Mouse (Mus musculus): Measurements from ENCODE around the gene Atp2a3. TPM values are rescaled to one million over a fixed set of nuclear protein-coding genes. Genes with fewer than 3 reads are reported as not detected.

The Atp2a3 gene
- total RNA-seq (2014; rRNA removed) (0.46 and 1.3 TPM in 2 replicates), polyA plus RNA-seq (2012; rRNA removed) (1.8 and 2.8 TPM in 2 replicates)

DNA sequence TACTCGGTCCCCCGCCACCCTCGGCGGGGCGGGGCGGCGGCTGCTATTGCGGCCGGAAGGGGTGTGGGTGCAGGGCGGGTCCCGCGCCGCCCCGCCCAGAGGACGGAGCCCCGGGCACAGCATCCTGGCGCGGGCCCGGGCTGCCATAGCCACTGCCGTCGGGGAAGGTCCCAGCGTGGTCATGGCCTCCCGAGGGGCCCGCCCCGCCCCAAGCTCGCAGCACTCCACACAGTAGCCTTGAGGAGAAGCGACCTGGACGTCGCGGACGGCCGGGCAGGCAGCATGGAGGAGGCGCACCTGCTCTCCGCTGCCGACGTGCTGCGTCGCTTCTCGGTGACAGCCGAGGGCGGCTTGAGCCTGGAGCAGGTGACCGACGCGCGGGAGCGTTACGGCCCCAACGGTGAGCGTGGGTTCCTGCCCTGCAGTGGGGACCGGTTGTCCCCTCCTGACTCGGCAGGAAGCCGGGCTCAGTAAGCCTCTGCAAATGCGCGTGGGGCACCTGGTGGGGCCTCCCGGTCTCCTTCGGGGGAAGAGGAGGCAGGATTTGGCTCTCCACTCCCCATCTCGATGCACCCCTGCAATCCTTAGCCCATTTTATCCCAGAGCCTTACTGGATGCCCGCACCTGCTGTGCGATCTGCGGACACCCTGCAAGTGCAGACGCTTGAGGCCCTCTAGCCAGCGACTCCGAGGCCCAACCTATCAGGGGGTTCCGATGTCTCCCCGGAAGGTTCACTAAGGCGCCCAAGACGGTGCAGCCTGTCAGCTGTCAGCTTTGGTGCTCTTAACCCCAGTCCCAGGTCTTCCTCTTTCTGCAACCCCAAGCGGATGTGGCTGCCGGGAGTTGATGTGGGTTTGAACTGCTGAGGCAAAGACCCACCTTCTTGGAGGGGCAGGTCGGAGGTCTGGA lies at the start of gene Atp2a3:
Gene Atp2a3, plus strand, starts transcription at position 98 of the 909 bp plus-strand sequence.
- Histone ChIP-seq H3K27me3 (ENCODE audit: control insufficient read depth, insufficient read depth, low read length) (peaks cover 11% of the 10 kb centered on the region), H3K4me1 (ENCODE audit: control insufficient read depth, insufficient read depth, low read length) (no peaks in the 10 kb centered on the region), H3K36me3 (ENCODE audit: control insufficient read depth, insufficient read depth, low read length) (no peaks in the 10 kb centered on the region), H3K9ac (ENCODE audit: low read depth, low read length) (peak within 1 kb of the TSS; percentile 44), H3K79me2 (ENCODE audit: control insufficient read depth, insufficient read depth, low read length) (no peaks in the 10 kb centered on the region), H3K27ac (replicated peaks; ENCODE audit: insufficient read depth, low read depth, low read length) (no peak within 1 kb of the TSS), H3K4me3 (ENCODE audit: insufficient read depth, low read depth, low read length) (peak within 1 kb of the TSS; percentile 58)
- 6% methylated on average over 70 of the region's 70 CpGs for WGBS
- TF ChIP-seq POLR2A (IDR thresholded peaks at IDR 0.05; ENCODE audit: extremely low read depth, insufficient read depth, low read length) (no peak), CTCF (IDR thresholded peaks at IDR 0.05; ENCODE audit: low read depth, low read length) (no peak)
- DNase-seq (ENCODE audit: extremely low read depth, low read depth, low spot score) = no peak

DNA sequence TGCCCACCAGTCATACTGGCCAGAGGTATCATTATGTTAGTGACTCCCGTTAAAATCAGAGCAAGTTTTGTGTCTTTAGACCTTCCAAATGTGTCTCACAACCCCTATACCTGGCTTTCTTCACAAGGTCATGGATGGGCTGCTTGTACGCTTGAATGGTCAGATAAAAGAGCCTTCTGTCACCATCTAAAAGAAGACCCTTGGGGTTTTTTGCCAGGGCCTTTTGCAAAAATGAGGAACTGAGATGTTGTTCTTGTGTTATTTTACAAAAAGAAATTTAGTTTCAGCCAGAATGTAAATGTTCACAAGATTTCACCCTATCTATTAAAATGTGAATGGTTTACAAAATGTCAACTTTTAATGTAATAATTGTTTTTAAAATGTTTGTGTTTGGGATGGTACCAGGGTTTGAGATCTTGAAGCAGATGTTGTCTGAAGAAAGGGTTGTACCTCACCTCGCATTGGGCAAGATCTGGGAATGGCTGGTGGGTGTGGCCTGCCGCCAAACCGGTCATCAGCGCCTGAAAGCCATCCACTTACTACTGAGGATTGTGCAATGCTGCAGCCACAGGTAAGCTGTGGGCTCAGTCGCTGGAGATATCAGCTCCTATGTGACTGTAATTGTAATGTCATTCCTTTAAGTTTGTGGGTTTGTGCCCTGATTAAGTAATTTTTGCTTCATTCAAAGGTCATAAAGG lies 43.5 kb upstream of the Atp2a3 start:
- Histone ChIP-seq H3K9ac (ENCODE audit: low read depth, low read length) (no peak overlapping the region), H3K79me2 (ENCODE audit: control insufficient read depth, insufficient read depth, low read length) (no peaks in the 10 kb centered on the region), H3K4me1 (ENCODE audit: control insufficient read depth, insufficient read depth, low read length) (no peaks in the 10 kb centered on the region), H3K27me3 (ENCODE audit: control insufficient read depth, insufficient read depth, low read length) (no peaks in the 10 kb centered on the region), H3K36me3 (ENCODE audit: control insufficient read depth, insufficient read depth, low read length) (peaks cover 49% of the 10 kb centered on the region), H3K27ac (replicated peaks; ENCODE audit: insufficient read depth, low read depth, low read length) (no peak overlapping the region), H3K4me3 (ENCODE audit: insufficient read depth, low read depth, low read length) (no peak overlapping the region)
- TF ChIP-seq POLR2A (IDR thresholded peaks at IDR 0.05; ENCODE audit: extremely low read depth, insufficient read depth, low read length) (no peak), CTCF (IDR thresholded peaks at IDR 0.05; ENCODE audit: low read depth, low read length) (no peak)
- 52% methylated on average over 7 of the region's 7 CpGs for WGBS
- DNase-seq (ENCODE audit: extremely low read depth, low read depth, low spot score) = peak; percentile 25

DNA sequence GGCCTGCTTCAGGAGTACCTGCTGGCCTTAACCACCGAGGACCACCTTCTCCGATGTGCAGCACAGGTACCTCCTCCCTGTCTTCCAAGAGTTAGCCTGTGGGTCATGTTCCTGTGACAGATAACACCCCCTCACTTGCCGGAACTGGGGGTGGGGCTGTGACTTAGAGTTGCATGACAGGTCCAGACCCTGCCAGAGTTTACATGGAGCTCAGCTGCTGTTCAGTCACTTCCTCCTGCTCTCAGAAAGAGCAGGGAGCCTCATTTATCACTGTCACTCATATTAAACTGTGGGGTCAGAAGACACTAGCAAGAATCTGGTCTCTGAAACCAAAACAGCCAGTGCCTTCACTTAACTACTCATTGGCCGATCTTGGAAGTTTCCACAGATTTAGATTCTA lies 37.9 kb upstream of the Atp2a3 start:
- DNase-seq (ENCODE audit: extremely low read depth, low read depth, low spot score) = no peak
- WGBS = 78% methylated on average over 4 of the region's 4 CpGs
- Histone ChIP-seq H3K79me2 (ENCODE audit: control insufficient read depth, insufficient read depth, low read length) (no peaks in the 10 kb centered on the region), H3K4me1 (ENCODE audit: control insufficient read depth, insufficient read depth, low read length) (no peaks in the 10 kb centered on the region), H3K9ac (ENCODE audit: low read depth, low read length) (no peak overlapping the region), H3K36me3 (ENCODE audit: control insufficient read depth, insufficient read depth, low read length) (peaks cover 30% of the 10 kb centered on the region), H3K27me3 (ENCODE audit: control insufficient read depth, insufficient read depth, low read length) (no peaks in the 10 kb centered on the region), H3K27ac (replicated peaks; ENCODE audit: insufficient read depth, low read depth, low read length) (no peak overlapping the region), H3K4me3 (ENCODE audit: insufficient read depth, low read depth, low read length) (no peak overlapping the region)
- no peak for TF ChIP-seq POLR2A (IDR thresholded peaks at IDR 0.05; ENCODE audit: extremely low read depth, insufficient read depth, low read length)
- TF ChIP-seq CTCF (IDR thresholded peaks at IDR 0.05; ENCODE audit: low read depth, low read length) = no peak

DNA sequence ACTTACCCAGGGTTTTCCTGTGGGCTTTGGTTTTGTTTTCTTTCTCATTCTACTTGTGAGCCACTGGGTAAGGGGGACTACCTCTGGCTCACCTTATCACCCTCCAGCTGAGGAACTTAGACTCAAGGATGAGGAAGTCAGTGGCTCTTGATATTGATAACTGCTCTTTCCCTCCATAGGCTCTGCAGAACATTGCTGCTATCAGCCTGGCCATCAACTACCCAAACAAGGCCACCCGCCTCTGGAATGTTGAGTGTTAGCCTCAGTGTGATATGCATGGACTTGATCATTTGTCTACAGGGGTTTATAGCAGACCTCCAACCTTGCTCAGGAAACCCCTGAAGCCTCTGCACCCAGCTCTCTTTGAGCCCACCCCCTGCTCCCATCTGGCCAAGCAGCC lies 36.5 kb upstream of the Atp2a3 start:
- TF ChIP-seq POLR2A (IDR thresholded peaks at IDR 0.05; ENCODE audit: extremely low read depth, insufficient read depth, low read length) = no peak
- TF ChIP-seq CTCF (IDR thresholded peaks at IDR 0.05; ENCODE audit: low read depth, low read length) = no peak
- no peak overlapping the region for H3K9ac ChIP-seq (ENCODE audit: low read depth, low read length)
- H3K4me3 ChIP-seq (ENCODE audit: insufficient read depth, low read depth, low read length) = no peak overlapping the region
- no peak overlapping the region for H3K27ac ChIP-seq (replicated peaks; ENCODE audit: insufficient read depth, low read depth, low read length)
- WGBS = 78% methylated on average over 1 of the region's 1 CpGs
- H3K79me2 ChIP-seq (ENCODE audit: control insufficient read depth, insufficient read depth, low read length) = no peaks in the 10 kb centered on the region
- no peaks in the 10 kb centered on the region for H3K4me1 ChIP-seq (ENCODE audit: control insufficient read depth, insufficient read depth, low read length)
- DNase-seq (ENCODE audit: extremely low read depth, low read depth, low spot score) = no peak
- H3K36me3 ChIP-seq (ENCODE audit: control insufficient read depth, insufficient read depth, low read length) = peaks cover 24% of the 10 kb centered on the region
- H3K27me3 ChIP-seq (ENCODE audit: control insufficient read depth, insufficient read depth, low read length) = no peaks in the 10 kb centered on the region

DNA sequence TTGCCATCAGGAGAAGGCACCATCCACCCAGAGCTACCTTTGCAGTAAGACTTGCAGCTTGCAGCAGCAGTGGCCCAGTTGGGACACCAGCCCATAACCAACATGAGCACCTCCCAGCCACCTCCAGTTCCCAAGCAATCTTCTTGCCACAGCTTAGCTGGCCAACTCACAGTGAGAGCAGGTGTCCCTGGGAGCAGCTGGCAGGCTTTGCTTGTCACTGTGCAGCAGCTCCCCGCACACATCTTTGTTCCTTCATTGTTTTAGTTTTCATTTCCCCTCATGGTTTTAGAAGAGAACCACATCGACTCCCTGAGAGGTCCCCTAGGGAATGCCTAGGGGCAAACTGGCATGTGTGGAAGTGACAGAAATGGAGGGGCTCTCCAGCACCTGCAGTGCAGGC lies 35.9 kb upstream of the Atp2a3 start:
- no peak for TF ChIP-seq CTCF (IDR thresholded peaks at IDR 0.05; ENCODE audit: low read depth, low read length)
- TF ChIP-seq POLR2A (IDR thresholded peaks at IDR 0.05; ENCODE audit: extremely low read depth, insufficient read depth, low read length) = no peak
- H3K27ac ChIP-seq (replicated peaks; ENCODE audit: insufficient read depth, low read depth, low read length) = no peak overlapping the region
- DNase-seq (ENCODE audit: extremely low read depth, low read depth, low spot score) = no peak
- H3K36me3 ChIP-seq (ENCODE audit: control insufficient read depth, insufficient read depth, low read length) = peaks cover 19% of the 10 kb centered on the region
- H3K4me3 ChIP-seq (ENCODE audit: insufficient read depth, low read depth, low read length) = no peak overlapping the region
- H3K4me1 ChIP-seq (ENCODE audit: control insufficient read depth, insufficient read depth, low read length) = no peaks in the 10 kb centered on the region
- no peak overlapping the region for H3K9ac ChIP-seq (ENCODE audit: low read depth, low read length)
- H3K79me2 ChIP-seq (ENCODE audit: control insufficient read depth, insufficient read depth, low read length) = no peaks in the 10 kb centered on the region
- 72% methylated on average over 2 of the region's 2 CpGs for WGBS
- H3K27me3 ChIP-seq (ENCODE audit: control insufficient read depth, insufficient read depth, low read length) = no peaks in the 10 kb centered on the region

Data from liver, adult 2 months (tissue).